Comparison of ENCODE assay signal across 8 mouse cellular contexts in the genomic region with DNA sequence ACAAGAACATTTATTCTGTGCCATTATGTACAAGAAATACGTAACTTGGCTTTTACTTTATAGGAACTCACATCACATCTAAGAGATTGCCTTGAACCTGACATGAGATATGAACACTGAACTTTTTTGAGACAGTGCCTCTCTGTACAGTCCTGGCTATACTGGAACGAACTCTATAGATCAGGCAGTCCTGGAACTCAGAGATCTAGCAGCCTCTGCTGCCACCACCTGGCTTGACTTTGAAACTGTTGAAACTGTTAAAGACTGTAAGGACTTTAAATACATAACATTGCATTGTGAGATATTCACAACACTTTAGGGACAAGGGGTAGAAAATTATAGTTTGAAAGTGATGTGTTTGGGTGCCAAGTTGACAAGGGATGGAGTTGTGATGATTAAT. TPM values are rescaled to one million over a fixed set of nuclear protein-coding genes. Genes with fewer than 3 reads are reported as not detected.
A peak's percentile ranks its signal among the peaks of the same experiment; 100 is the strongest.
DNase-seq lines count a peak whose midpoint lies in the region.

No protein-coding gene starts in this region.

- peak; percentile 27 to 39 for DNase-seq in adrenal gland, adult 18-20 months (ENCODE audit: low spot score in 2 of 2)
- DNase-seq in adrenal gland, postnatal 4 days (ENCODE audit: low spot score in 2 of 2) = no peak
- peak; percentile 4 to 18 for DNase-seq in layer of hippocampus, postnatal 14 days (ENCODE audit: low spot score in 2 of 2)
- DNase-seq in layer of hippocampus, adult 9-11 months = no peak
- DNase-seq in NIH3T3 (ENCODE audit: low read depth) = peak; percentile 58
- DNase-seq in embryo, embryonic 11.5 days (ENCODE audit: low read depth, low spot score) = peak; percentile 11
- peak; percentile 76 for DNase-seq in liver
- peak; percentile 0 for DNase-seq in skeletal muscle tissue, adult 2 months (ENCODE audit: low read depth, low spot score)

RNA-seq across cellular contexts. Expression of gene Kantr, which starts 19.4 kb away (rescaled TPM):
- 1 to 10 TPM; 8.9 to 9.1 TPM for total RNA-seq in adrenal gland, adult 18-20 months (2021)
- 10 to 100 TPM; 11.7 to 12.7 TPM for total RNA-seq in adrenal gland, postnatal 4 days (2021)
- total RNA-seq in layer of hippocampus, postnatal 14 days (2021) = 10 to 100 TPM; 48.1 to 50.2 TPM

RNA-seq across cellular contexts. Expression of gene Tspyl2, which starts 34.3 kb away (rescaled TPM):
- total RNA-seq in adrenal gland, adult 18-20 months (2021) = 10 to 100 TPM; 47.9 to 52.8 TPM
- 10 to 100 TPM; 53.5 to 55.2 TPM for total RNA-seq in adrenal gland, postnatal 4 days (2021)
- 10 to 100 TPM; 77.2 to 87.0 TPM for total RNA-seq in layer of hippocampus, postnatal 14 days (2021)

Comparison
In these comparisons a context has a peak if more than half of its experiments do, and no peak if none do; other contexts are left out.
1. DNase-seq: peak in adrenal gland, adult 18-20 months (2 of 2), layer of hippocampus, postnatal 14 days (2 of 2), NIH3T3 (single experiment), embryo, embryonic 11.5 days (single experiment), liver (single experiment) and skeletal muscle tissue, adult 2 months (single experiment); none in adrenal gland, postnatal 4 days (0 of 2) and layer of hippocampus, adult 9-11 months (single experiment).